Mouse (Mus musculus) spleen, adult 18-20 months (tissue): Measurements from ENCODE around the gene Corin.

ENCODE experiments used
- DNase-seq, 2 experiments: peaks; one replicate each; pipeline ENCODE4 v3.0.0; 2022; ENCODE audit warnings: mixed read lengths in 2 of 2

The Corin gene

DNA sequence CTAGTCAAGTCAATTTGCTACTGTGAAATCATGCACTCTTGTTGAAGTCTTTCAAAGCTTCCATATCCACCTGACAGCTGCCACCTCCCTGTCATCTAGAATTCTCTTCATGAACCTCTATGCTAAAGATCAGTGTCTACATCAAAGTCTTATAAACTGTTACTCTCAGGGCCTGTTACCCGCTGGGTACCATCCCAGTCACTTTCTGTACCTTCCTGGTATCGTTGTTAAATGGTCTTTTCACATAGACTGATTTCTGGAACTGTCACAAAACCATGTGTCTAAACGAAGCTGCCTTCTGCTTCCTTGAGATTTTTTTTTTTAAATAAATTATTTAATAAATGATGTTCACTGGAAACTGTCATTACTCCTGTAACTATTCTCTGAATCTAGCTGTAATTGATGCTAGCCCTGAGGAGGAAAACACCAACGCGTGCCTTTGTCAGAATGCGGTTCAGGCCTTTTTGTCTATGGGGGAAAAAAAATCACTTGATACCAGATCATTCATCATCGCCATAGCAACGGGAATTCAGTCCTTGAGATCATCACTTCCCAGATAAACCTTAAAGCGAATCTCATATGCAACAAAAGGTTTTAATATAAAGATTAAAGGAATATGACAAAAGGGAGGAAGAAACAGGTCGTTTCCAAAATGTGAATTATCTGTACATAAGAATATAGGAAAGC, 205.7 kb downstream of the Corin start:
- no peak for DNase-seq

DNA sequence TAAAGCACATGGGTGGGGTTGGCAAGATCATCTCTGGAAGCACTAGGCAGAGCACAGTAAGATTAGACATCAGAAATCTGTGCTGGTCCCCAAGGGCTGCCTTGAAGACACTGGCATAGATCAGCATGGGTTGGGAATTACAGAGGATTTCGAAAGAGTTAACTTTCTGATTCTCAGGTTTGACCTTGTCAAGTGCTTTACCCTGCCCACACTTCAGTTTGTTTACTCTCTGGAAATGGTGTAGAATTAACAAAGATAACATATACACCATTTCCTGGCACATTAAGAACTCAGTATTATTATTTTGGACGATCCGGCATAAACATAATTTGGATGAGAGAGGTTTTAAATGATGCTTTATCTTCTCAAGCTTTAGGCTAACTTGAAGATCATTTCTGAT, 219.2 kb downstream of the Corin start:
- DNase-seq, result no peak

DNA sequence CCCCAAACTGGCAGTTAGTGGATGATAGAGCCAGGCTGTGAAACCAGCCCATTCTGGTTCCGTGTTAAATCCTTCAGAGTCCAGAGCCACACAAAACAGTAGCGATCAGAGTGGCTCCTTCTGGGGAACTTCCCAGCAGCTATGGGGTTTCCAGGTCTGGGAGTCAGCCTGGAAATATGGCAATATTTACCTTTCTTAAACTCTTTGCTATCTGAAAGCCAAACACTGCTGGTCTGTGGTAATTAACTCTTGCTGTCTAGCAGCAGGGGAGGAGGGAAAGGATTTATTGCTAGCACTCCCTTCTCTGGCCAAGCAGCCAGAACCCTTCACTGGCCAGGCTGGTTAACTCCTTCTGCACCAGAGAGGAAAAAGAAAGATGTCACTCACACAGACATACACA, 221.4 kb downstream of the Corin start:
- no peak for DNase-seq

DNA sequence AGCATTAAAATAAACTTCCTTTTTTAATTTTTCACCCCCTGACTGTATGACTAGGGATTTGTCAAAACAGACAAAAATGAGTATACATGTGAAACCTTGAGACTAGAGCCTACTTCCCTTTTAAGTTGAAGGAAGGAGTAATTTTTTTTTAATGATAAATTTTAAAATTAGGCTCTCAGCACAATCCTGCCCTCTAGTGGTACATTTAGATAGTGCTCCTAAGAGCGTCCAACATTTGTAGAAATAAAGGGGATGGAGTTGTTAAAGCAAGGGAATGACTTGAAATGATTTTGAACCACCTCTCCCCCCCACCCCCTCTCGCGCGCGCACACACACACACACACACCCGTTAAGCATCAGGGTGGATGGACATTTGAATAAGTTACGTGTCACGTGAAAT, 234.6 kb downstream of the Corin start:
- DNase-seq, result no peak

DNA sequence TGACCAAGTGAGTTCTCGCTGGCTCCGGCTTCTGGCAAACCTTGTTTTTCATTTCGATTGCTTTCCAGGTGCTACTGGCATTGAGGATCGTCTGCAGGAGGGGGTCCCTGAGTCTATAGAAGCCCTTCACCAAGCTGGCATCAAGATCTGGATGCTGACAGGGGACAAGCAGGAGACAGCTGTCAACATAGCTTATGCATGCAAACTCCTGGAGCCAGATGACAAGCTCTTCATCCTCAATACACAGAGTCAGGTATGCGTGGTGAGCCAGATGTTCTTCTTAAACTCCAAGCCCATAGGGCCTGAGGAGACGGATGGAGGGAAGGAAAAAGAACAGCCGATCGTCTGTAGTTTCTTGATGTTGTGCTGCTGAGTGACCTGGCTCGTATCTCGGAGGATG, 235.1 kb downstream of the Corin start:
- peak in 1 of 2 experiments; percentile 14 for DNase-seq

DNA sequence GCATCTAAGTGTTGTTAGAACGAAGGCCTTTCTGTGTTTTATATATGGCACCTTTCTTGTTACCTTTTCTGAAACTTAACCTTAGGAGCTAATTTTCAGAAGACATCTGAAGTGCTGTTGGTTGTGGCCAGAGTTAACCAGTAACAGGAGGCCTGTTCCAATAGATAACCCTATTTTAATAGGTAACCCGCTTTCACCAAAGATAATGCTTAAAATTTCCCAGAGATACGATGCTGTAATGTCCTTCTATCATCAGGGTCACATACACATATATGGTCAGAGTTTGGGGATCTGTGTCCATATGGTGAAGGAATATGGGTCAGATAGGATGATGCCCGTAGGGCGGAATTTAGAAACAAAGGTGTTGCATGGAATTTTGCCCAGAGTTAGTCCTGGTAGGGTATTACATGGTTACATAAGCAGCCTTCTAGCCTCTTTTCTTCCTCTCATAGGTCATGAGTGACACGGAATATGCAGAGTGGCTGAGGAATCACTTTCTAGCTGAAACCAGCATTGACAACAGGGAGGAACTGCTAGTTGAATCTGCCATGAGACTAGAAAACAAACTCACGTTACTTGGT, 237.2 kb downstream of the Corin start:
- DNase-seq, result no peak

DNA sequence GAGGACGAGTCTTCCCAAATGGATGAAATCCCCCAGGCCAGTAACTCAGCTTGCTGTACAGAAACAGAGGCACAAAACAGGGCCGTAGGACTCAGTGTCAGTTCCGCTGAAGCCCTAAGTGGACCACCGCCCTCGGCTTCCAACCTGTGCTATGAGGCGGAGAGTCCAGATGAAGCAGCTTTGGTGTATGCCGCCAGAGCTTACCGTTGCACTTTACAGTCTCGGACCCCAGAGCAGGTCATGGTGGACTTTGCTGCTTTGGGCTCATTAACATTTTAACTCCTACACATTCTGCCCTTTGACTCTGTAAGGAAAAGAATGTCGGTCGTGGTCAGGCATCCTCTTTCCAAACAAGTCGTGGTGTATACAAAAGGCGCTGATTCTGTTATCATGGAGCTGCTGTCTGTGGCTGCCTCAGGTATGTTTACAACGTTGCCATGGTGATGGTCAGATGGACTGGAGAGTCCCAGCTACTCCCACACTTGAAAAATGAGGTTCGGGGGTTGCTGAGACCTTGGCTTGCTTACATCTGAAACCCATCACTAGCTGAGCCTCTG, 240.0 kb downstream of the Corin start:
- no peak for DNase-seq

DNA sequence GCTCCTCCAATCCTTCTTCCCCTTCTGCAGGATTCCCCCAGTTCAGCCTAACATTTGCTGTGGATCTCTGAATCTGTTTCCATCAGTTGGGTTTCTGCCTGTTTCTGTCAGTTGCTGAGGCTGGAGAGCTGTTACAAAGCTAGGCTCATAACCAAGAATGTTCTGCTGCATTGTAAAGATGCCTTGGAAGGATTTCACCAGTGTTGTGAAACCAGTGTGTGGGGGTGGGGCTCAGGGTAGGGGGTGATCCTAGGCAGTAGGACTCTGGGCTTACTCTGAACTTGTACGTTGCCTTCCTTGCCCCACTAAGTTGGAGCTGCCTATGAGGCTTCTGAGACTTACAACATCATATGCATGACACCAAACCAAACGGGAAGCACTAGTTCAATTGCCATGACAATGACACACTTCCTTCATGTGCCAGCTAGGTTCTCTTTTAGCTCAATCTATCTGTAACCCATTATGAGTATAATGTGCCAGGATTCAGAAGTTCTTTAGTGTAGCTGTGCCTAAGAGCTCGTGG, 242.4 kb downstream of the Corin start:
- DNase-seq, result no peak

DNA sequence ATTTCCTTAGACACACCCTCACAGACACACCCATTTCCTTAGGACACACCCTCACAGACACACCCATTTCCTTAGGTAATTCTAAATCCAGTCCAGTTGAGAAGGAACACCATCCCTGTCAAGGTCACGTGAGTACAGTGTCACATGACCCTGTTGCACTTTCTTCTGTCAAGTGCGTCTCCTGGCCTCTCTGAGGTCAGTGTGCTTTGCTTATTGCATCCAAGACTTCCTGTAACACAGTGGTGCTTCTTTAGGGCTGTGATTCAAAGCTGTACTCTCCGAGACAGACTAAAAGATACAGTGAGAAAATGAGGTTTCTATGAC, 245.0 kb downstream of the Corin start:
- no peak for DNase-seq

DNA sequence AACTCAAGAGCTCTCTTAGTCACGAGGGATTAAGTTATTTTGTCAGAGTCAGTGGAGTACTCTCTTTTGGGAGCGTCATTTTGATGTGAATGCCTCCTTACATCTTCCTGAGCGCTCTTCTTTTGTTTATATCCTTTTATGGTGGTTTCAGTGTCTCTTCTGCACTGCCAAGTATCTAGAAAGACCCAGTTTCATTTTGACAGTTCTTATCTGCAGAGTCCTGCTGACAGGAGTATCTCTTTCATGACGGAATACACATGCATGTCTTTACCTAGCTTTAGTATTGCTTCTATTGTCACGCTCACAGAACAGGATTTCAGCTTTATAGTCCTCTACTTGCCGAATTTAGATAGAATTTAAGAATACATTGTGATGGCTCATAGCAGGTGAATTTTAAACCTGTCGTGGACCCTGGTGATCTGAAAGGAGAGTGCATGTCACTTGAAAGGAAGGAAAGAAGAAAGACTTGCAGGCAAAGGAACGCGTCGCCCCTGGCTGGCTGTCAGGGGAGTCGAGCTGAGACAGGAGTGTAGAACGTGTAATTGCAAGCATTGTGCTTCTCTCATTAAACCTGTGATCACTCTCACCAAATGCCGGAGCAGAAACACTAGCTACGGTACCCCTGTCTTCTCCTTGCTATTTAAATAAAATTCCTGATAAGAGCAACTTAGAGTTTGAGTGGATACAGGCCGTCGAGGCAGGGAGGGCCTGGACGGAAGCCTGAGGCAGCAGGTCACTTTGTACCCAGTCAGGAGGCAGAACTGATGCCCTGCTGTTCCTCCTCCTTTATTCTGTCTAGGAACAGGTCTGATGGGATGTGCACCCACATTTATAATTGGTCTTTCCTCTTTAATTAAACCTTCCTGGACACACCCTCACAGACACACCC, 245.6 kb downstream of the Corin start:
- DNase-seq, result no peak

DNA sequence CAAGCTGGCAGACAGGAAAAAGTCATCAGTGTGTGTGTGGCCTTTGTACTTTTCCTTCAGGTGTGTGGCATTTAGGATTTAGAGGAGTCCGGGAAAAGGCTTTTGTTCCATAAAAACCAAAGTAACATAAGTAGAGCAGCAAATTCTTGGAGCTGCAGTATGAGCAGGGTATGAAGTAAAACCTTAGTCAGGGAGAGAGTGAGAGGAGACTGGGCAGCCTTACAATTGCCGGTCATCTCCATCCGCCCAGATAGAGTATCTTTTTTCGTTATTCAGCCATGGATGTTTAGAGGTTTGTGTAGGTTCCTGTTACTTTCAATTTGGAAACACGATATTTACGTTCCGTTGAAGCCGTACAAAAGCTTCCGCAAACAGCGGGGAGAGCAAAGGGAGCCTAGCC, 247.2 kb downstream of the Corin start:
- DNase-seq, result no peak

DNA sequence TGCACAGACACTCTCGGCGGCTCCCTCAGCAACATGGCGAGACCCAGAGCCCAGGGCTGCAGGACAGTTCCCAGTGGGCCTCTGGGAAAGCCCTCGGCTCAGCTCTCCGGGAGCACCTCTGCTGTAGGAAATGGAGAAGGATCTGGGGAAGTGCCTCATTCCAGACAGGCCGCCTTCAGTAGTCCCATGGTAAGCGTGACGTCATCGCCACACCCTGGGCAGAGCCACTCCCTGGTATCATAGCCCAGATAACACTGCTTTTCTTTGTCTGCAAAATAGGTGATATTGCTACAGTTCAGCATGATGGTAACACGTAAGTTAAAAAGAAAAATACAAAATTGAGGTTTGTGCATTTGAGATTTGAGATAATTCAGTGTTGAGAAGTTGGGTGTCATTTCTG, 249.3 kb downstream of the Corin start:
- no peak for DNase-seq

DNA sequence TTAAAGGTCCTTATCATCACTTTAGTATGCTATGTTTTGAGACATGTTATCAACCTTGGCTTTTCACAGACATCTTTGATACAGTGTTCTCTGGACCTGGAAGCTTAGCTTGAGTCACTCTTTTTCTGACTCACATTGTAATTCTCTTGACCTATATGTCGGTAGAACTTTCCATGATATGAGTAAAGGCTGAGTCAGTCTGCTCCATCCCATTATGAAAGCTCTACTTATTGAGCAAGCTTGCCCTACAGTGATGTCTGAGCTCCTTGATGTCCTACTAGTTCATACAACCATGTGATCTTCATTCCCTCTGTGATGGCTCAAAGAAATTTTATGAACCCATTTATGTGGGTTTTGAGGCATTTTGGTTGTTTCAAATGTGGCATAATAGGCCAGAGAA, 254.1 kb downstream of the Corin start:
- no peak for DNase-seq
